Mouse (Mus musculus) adrenal gland, adult 2 months (tissue): ENCODE measurements around the gene Atp6v0e. TPM values are rescaled to one million over a fixed set of nuclear protein-coding genes. Genes with fewer than 3 reads are reported as not detected.
A peak's percentile ranks its signal among the peaks of the same experiment; 100 is the strongest.

Source experiments
- DNase-seq: peaks from one replicate; pipeline ENCODE4 v3.0.0; 2021
- polyA plus RNA-seq: library from polyadenylated mRNA; depleted of rRNA; stranded (reverse); fragments of >200 nt; gene quantifications from 2 replicates; pipeline ENCODE4 v1.2.3, GENCODE M21; 2012
- total RNA-seq, 2 experiments: library from RNA; stranded (reverse); gene quantifications; 2 replicates each; pipeline ENCODE4 v1.2.3; 2021

Gene Atp6v0e
- total and polyA plus RNA-seq, 3 experiments: 193 to 229 (median 213) TPM

- no peak for DNase-seq
These were observed 22.7 kb upstream of the Atp6v0e start for GRCm38 (mm10) chr17:26640286-26640740.

GRCm38 (mm10) chr17:26643456-26643855 lies 19.6 kb upstream of the Atp6v0e start:
- no peak for DNase-seq

- DNase-seq: no peak
These were observed 19.0 kb upstream of the Atp6v0e start for GRCm38 (mm10) chr17:26643993-26644392.

- no peak for DNase-seq
These were observed 18.3 kb upstream of the Atp6v0e start for GRCm38 (mm10) chr17:26644509-26645410.

GRCm38 (mm10) chr17:26645411-26645854 lies 17.6 kb upstream of the Atp6v0e start:
- DNase-seq: no peak

GRCm38 (mm10) chr17:26647283-26647682 lies 15.7 kb upstream of the Atp6v0e start:
- DNase-seq: no peak

- no peak for DNase-seq
These were observed 13.5 kb upstream of the Atp6v0e start for GRCm38 (mm10) chr17:26649565-26649964.

GRCm38 (mm10) chr17:26650451-26651363 lies 12.3 kb upstream of the Atp6v0e start:
- no peak for DNase-seq

- DNase-seq: no peak
These were observed 4.0 kb upstream of the Atp6v0e start for GRCm38 (mm10) chr17:26658854-26659572.

GRCm38 (mm10) chr17:26659573-26659915 lies 3.5 kb upstream of the Atp6v0e start:
- DNase-seq: no peak

GRCm38 (mm10) chr17:26660192-26660912 lies 2.7 kb upstream of the Atp6v0e start:
- peak; percentile 79 for DNase-seq

GRCm38 (mm10) chr17:26662204-26662603 lies 827 bp upstream of the Atp6v0e start:
- no peak for DNase-seq

- no peak for DNase-seq
These were observed 2.6 kb downstream of the Atp6v0e start for GRCm38 (mm10) chr17:26665600-26665999.

GRCm38 (mm10) chr17:26671268-26671667 lies 8.2 kb downstream of the Atp6v0e start:
- no peak for DNase-seq

GRCm38 (mm10) chr17:26675845-26676244 lies 12.8 kb downstream of the Atp6v0e start:
- no peak for DNase-seq

GRCm38 (mm10) chr17:26676252-26676615 lies 13.2 kb downstream of the Atp6v0e start:
- peak; percentile 92 for DNase-seq

- peak; percentile 85 for DNase-seq
These were observed 13.8 kb downstream of the Atp6v0e start for GRCm38 (mm10) chr17:26676616-26677376.

- DNase-seq: no peak
These were observed 14.9 kb downstream of the Atp6v0e start for GRCm38 (mm10) chr17:26677711-26678637.

- DNase-seq: no peak
These were observed 18.2 kb downstream of the Atp6v0e start for GRCm38 (mm10) chr17:26681276-26681675.
